Mouse (Mus musculus): Measurements from ENCODE around the gene Sdccag8.

- no peak for TF ChIP-seq CTCF (IDR thresholded peaks at IDR 0.05; ENCODE audit: low read depth, low read length)
- TF ChIP-seq POLR2A (IDR thresholded peaks at IDR 0.05; ENCODE audit: extremely low read depth, insufficient read depth, low read length) = no peak
Measured at GRCm38 (mm10) chr1:176922842-176923241, 108.4 kb downstream of the Sdccag8 start.

Data from liver, adult 2 months (tissue).